Comparison of ENCODE assay signal across 8 mouse cellular contexts in genomic region chr7:98962547-98963311, GRCm38 (mm10).
DNase-seq lines count a peak whose midpoint lies in the region; ATAC-seq and TF ChIP-seq lines count a peak whose summit lies in the region.

No protein-coding gene starts in this region.

- H3K27ac ChIP-seq in forebrain, embryonic 10.5 days, result no peak overlapping the region
- no peak overlapping the region; the same call in 1 of the 2 replicates for H3K27ac ChIP-seq in heart, embryonic 16.5 days (ENCODE audit: low read length)
- no peak overlapping the region for H3K27ac ChIP-seq in liver, postnatal 0 days (ENCODE audit: low read depth)
- no peak overlapping the region for H3K27ac ChIP-seq in neural tube, embryonic 12.5 days
- H3K27ac ChIP-seq in stomach, embryonic 16.5 days (ENCODE audit: low read length), result 0 out of 2 replicates have a peak overlapping the region, but pooled peaks have one; percentile 4

- peaks cover 8% of the 10 kb centered on the region; the same call in 1 of the 2 replicates for H3K27me3 ChIP-seq in forebrain, embryonic 10.5 days (ENCODE audit: poor library complexity, severe bottlenecking)
- H3K27me3 ChIP-seq in heart, embryonic 16.5 days (ENCODE audit: control insufficient read depth, insufficient read depth, low read length), result no peaks in the 10 kb centered on the region
- H3K27me3 ChIP-seq in liver, postnatal 0 days (ENCODE audit: insufficient read depth, low read length), result no peaks in the 10 kb centered on the region
- no peaks in the 10 kb centered on the region for H3K27me3 ChIP-seq in neural tube, embryonic 12.5 days (replicated peaks)
- no peaks in the 10 kb centered on the region for H3K27me3 ChIP-seq in stomach, embryonic 16.5 days (ENCODE audit: control insufficient read depth, insufficient read depth, low read length)

- no peak for TF ChIP-seq EP300 in liver, postnatal 0 days (IDR thresholded peaks at IDR 0.05; ENCODE audit: low read depth)

- H3K4me1 ChIP-seq in forebrain, embryonic 10.5 days, result peaks cover 30% of the 10 kb centered on the region
- peaks cover 15% of the 10 kb centered on the region for H3K4me1 ChIP-seq in heart, embryonic 16.5 days (ENCODE audit: control insufficient read depth, insufficient read depth, low read length)
- H3K4me1 ChIP-seq in liver, postnatal 0 days (ENCODE audit: insufficient read depth), result no peaks in the 10 kb centered on the region; the same call in 1 of the 2 replicates
- peaks cover 8% of the 10 kb centered on the region for H3K4me1 ChIP-seq in neural tube, embryonic 12.5 days
- peaks cover 6% of the 10 kb centered on the region; the same call in 1 of the 2 replicates for H3K4me1 ChIP-seq in stomach, embryonic 16.5 days (ENCODE audit: control insufficient read depth, insufficient read depth, low read length)

- WGBS in forebrain, embryonic 10.5 days, result 46% methylated on average over 13 of the region's 13 CpGs
- 22% methylated on average over 13 of the region's 13 CpGs for WGBS in heart, embryonic 16.5 days
- 36% methylated on average over 13 of the region's 13 CpGs for WGBS in liver, postnatal 0 days (ENCODE audit: insufficient replicate concordance)
- WGBS in neural tube, embryonic 12.5 days, result 33% methylated on average over 12 of the region's 13 CpGs
- 27% methylated on average over 13 of the region's 13 CpGs for WGBS in stomach, embryonic 16.5 days

- ATAC-seq in heart, embryonic 16.5 days (replicated peaks; ENCODE audit: extremely low read depth, insufficient read depth, low FRiP score), result peak; percentile 69
- ATAC-seq in liver, postnatal 0 days, result peak; percentile 58
- peak; percentile 63; the same call in 1 of the 2 replicates for ATAC-seq in neural tube, embryonic 12.5 days (ENCODE audit: low FRiP score, low read depth)
- ATAC-seq in stomach, embryonic 16.5 days (ENCODE audit: insufficient read depth, low FRiP score), result peak; percentile 68

- peak; percentile 82 for DNase-seq in ES-CJ7 (ENCODE audit: low read depth, low spot score)
- peak; percentile 49 for DNase-seq in c-Kit-positive CD71-negative TER-119-negative erythroid progenitor cells, embryonic 14.5 days (ENCODE audit: low read depth)
- peak; percentile 59 for DNase-seq in forebrain, embryonic 10.5 days (ENCODE audit: extremely low spot score, low spot score)
- DNase-seq in kidney, postnatal 14 days, result peak; percentile 72
- DNase-seq in liver, postnatal 0 days, result peak; percentile 73

- no peak overlapping the region for H3K4me3 ChIP-seq in forebrain, embryonic 10.5 days
- H3K4me3 ChIP-seq in heart, embryonic 16.5 days (ENCODE audit: low read length), result no peak overlapping the region
- H3K4me3 ChIP-seq in liver, postnatal 0 days (ENCODE audit: low read depth, low read length), result no peak overlapping the region
- no peak overlapping the region for H3K4me3 ChIP-seq in neural tube, embryonic 12.5 days
- H3K4me3 ChIP-seq in stomach, embryonic 16.5 days (replicated peaks; ENCODE audit: low read length), result no peak overlapping the region

- H3K4me2 ChIP-seq in heart, embryonic 16.5 days (ENCODE audit: low read depth, low read length), result no peak overlapping the region
- H3K4me2 ChIP-seq in liver, postnatal 0 days (ENCODE audit: low read depth, low read length), result no peak overlapping the region
- H3K4me2 ChIP-seq in neural tube, embryonic 12.5 days (replicated peaks), result no peak overlapping the region
- no peak overlapping the region for H3K4me2 ChIP-seq in stomach, embryonic 16.5 days (ENCODE audit: low read depth, low read length)

- TF ChIP-seq CTCF in liver, postnatal 0 days (IDR thresholded peaks at IDR 0.05; ENCODE audit: low read depth), result peak; percentile 87

- no peak overlapping the region for H3K9ac ChIP-seq in heart, embryonic 16.5 days (ENCODE audit: low read length)
- no peak overlapping the region for H3K9ac ChIP-seq in liver, postnatal 0 days (replicated peaks)
- no peak overlapping the region for H3K9ac ChIP-seq in neural tube, embryonic 12.5 days
- no peak overlapping the region for H3K9ac ChIP-seq in stomach, embryonic 16.5 days (ENCODE audit: low read length)

- no peaks in the 10 kb centered on the region for H3K9me3 ChIP-seq in forebrain, embryonic 10.5 days
- no peaks in the 10 kb centered on the region for H3K9me3 ChIP-seq in heart, embryonic 16.5 days (replicated peaks; ENCODE audit: control insufficient read depth, low read length)
- no peaks in the 10 kb centered on the region for H3K9me3 ChIP-seq in liver, postnatal 0 days (ENCODE audit: low read length)
- no peaks in the 10 kb centered on the region for H3K9me3 ChIP-seq in neural tube, embryonic 12.5 days
- no peaks in the 10 kb centered on the region for H3K9me3 ChIP-seq in stomach, embryonic 16.5 days (replicated peaks; ENCODE audit: control insufficient read depth, low read length)

- H3K36me3 ChIP-seq in forebrain, embryonic 10.5 days (replicated peaks), result no peaks in the 10 kb centered on the region
- no peaks in the 10 kb centered on the region for H3K36me3 ChIP-seq in heart, embryonic 16.5 days (ENCODE audit: control insufficient read depth, insufficient read depth)
- H3K36me3 ChIP-seq in liver, postnatal 0 days (replicated peaks; ENCODE audit: insufficient read depth, low read length), result peaks cover 2% of the 10 kb centered on the region; the same call in 1 of the 2 replicates
- H3K36me3 ChIP-seq in neural tube, embryonic 12.5 days, result no peaks in the 10 kb centered on the region
- H3K36me3 ChIP-seq in stomach, embryonic 16.5 days (ENCODE audit: control insufficient read depth, insufficient read depth, low read length), result no peaks in the 10 kb centered on the region
